ENCODE assay signal across 8 mouse cellular contexts in genomic region chr2:34771368-34772226, GRCm38 (mm10). TPM values are rescaled to one million over a fixed set of nuclear protein-coding genes. Genes with fewer than 3 reads are reported as not detected.
DNase-seq lines count a peak whose midpoint lies in the region; ATAC-seq lines count a peak whose summit lies in the region.

Gene Hspa5, plus strand, starts transcription at chr2:34771970.

- ATAC-seq in inflammation-experienced regulatory T-cells, adult 6 months = peak; percentile 81
- ATAC-seq in megakaryocyte-erythroid progenitor cell, adult 5-6 weeks (replicated peaks; ENCODE audit: low FRiP score, low TSS enrichment, poor library complexity, severe bottlenecking) = peak; percentile 96

- peak; percentile 100 for DNase-seq in adrenal gland, adult (ENCODE audit: inconsistent age in 2 of 2, low spot score in 1 of 2)
- peak; percentile 100 for DNase-seq in embryo, embryonic 10.5 days (ENCODE audit: low spot score)
- DNase-seq in gastrocnemius, postnatal 14 days = peak; percentile 99
- DNase-seq in left cerebral cortex, postnatal 10 days (ENCODE audit: extremely low spot score in 1 of 2, low spot score in 2 of 2) = peak; percentile 100
- DNase-seq in right cerebral cortex, postnatal 25 days = peak; percentile 100
- DNase-seq in urinary bladder, postnatal 4 days (ENCODE audit: low spot score in 2 of 2) = peak; percentile 99

- intact Hi-C loops in gastrocnemius, postnatal 14 days (cut with DNase I; ENCODE audit: low total_unique reads) = no loop called here
- intact Hi-C loops in left cerebral cortex, postnatal 10 days (cut with DNase I) = no loop called here

RNA-seq across cellular contexts. Expression of gene Hspa5, which starts in this region (rescaled TPM):
- 100 to 1,000 TPM; 175 to 207 TPM for total RNA-seq in gastrocnemius, postnatal 14 days (2021)
- 100 to 1,000 TPM; 576 to 769 (median 638) TPM for polyA plus RNA-seq in inflammation-experienced regulatory T-cells, adult 6 months (2017; shearing (Covaris generic))
- total RNA-seq in left cerebral cortex, postnatal 10 days (2021) = 100 to 1,000 TPM; 216 to 224 TPM
- total RNA-seq in megakaryocyte-erythroid progenitor cell, adult 5-6 weeks (2014; fragmentation: Nextera tagmentation) = 185 and 219 TPM in 2 replicates
- 866 and 884 TPM in 2 replicates for total RNA-seq in megakaryocyte-erythroid progenitor cell, adult 5-6 weeks (2017)

Comparison
In these comparisons a context has a peak if more than half of its experiments do, and no peak if none do; other contexts are left out.
1. Peak in every context shown above with its lines: DNase-seq and ATAC-seq.